Mouse (Mus musculus) stomach, adult 2 months (tissue): ENCODE data around the gene Fam110a. TPM values are rescaled to one million over a fixed set of nuclear protein-coding genes. Genes with fewer than 3 reads are reported as not detected.

Experiments
- polyA plus RNA-seq: library from polyadenylated mRNA; depleted of rRNA; stranded (reverse); fragments of >200 nt; gene quantifications from 2 replicates; pipeline ENCODE4 v1.2.3, GENCODE M21; 2012; rRNA removed

Gene Fam110a
- polyA plus RNA-seq = 16.7 and 22.6 TPM in 2 replicates

DNA sequence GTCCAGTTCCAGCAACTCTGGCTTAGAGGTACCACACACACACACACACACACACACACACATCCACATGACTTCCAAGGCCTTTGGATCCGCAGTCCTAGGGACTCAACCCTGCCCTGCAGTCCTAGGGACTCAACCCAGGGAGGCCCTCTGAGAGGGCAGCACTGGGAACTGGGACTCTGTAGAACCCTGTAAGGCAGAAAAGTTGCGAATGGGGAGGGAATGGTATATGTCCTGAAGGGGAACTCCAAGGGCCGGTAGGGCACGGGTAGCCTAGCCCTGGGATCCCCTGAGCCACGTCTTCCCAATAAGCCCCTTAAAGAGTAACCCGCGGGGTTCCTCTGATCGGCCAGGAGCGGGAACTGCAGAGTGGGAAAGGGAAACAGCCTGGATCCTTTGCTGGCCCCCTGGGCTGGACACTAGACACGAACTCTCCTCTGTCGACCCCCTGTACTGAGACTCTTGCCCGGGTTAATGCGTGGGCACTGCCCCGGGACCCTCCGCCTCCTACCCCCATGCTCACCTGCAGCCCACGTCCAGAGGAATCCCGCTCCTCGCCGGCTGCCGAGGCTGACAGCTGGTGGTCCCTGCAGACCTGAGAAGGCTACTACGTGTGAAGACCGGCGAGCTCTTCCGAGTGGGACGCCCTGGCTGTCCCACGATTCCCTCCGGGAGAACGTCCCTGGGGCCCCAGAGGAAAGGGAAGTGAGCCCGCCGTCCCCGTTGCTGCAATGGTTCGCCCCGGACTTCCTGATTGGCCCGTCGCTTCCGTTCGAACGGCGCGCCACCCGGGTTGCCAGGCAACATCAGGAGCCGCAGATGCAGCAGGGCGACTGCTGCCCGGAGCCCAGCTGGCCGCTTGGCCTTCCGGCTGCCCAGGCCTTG, at the start of gene Fam110a:
TSS of gene Fam110a (minus strand) at position 750 of the 885 bp plus-strand sequence.

DNA sequence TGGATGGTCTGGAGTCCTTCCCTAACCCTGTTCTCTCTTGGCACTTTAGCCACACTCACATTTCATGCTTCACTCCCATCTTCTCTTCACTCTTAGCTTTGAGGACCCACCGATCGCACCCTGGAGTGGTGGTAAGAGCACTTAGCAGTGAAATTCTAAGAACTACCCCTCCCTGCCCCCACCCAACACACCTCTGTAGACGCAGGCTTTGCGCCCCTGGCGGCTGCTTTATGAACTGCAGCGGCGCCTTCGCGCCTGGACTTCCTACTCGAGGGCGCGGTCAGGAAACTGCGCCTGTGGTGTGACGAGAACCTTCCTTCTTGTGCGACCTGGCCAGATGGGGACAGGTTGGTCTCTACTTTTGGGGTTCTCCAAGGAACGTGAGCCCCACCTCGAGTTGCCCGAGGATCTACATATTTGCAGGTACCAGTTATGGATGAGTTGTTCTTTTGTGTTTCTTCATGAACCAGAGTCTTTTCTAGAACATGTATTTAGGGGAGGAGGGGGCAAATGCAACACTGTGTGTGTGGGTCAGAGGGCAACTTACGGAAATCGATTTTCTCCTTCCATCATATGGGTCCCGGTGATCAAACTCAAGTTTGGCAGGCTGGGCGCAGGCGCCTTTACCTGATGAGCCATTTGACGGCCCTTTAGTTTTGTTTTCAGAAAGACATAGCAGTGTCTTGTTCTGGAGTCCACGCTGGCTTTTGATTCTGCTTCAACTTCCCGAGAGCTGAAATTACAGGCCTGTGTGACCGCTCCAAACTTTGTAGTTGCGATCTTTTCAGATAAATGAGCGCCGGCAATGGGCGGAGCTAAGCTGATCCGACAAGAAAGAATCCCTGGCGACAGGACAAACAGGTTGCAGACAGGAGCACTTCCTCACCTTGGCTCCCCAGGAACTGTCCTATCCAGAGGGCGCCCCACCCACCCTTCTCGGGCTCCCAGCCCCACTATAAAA, 16.5 kb upstream of the Fam110a start, which contains the start of gene Slc52a3:
TSS of gene Slc52a3 (plus strand) at position 283 of the 961 bp plus-strand sequence.

Other genes with a start within 250 kb of the Fam110a start
- 26.4 and 26.8 TPM in 2 replicates for gene Psmf1, start 236.0 kb downstream of the Fam110a start, polyA plus RNA-seq
- 0.17 and 0.34 TPM in 2 replicates for gene Rspo4, start 137.3 kb downstream of the Fam110a start, polyA plus RNA-seq
- gene Angpt4, start 69.0 kb downstream of the Fam110a start, polyA plus RNA-seq = 0.43 and 0.48 TPM in 2 replicates
- gene Slc52a3, start 16.3 kb upstream of the Fam110a start, polyA plus RNA-seq = 33.3 and 37.8 TPM in 2 replicates
- not detected in 2 replicates for gene Scrt2, start 101.3 kb upstream of the Fam110a start, polyA plus RNA-seq
- 58.1 and 84.4 TPM in 2 replicates for gene Srxn1, start 125.3 kb upstream of the Fam110a start, polyA plus RNA-seq
- gene Tcf15, start 163.3 kb upstream of the Fam110a start, polyA plus RNA-seq = 2.0 and 7.4 TPM in 2 replicates
- gene Csnk2a1, start 246.6 kb upstream of the Fam110a start, polyA plus RNA-seq = 3.2 and 4.5 TPM in 2 replicates